Mouse (Mus musculus) liver, adult 2 months (tissue): ENCODE measurements around the gene Terb2.

Experiments used
- CTCF ChIP-seq: fragments of 200-500 bp; IDR thresholded peaks from 2 replicates; pipeline ENCODE4 v1.5.1; 2011; ENCODE audit warnings: low read depth, low read length, control low read depth
- POLR2A ChIP-seq: fragments of 200-500 bp; IDR thresholded peaks from 2 replicates; pipeline ENCODE4 v1.6.1; 2011; ENCODE audit warnings: low read length, control low read depth; ENCODE audit not compliant: insufficient read depth; ENCODE audit errors: extremely low read depth

GRCm38 (mm10) chr2:122160680-122161079 lies 25.4 kb upstream of the Terb2 start, which contains the start of gene Trim69:
- no peak for TF ChIP-seq POLR2A
- peak; percentile 90 for TF ChIP-seq CTCF
